Mouse (Mus musculus): ENCODE measurements around the gene Ugt1a9. TPM values are rescaled to one million over a fixed set of nuclear protein-coding genes. Genes with fewer than 3 reads are reported as not detected.

Gene Ugt1a9
- polyA plus RNA-seq, 1 experiment from 2014 or later, result 0.36 TPM

DNA sequence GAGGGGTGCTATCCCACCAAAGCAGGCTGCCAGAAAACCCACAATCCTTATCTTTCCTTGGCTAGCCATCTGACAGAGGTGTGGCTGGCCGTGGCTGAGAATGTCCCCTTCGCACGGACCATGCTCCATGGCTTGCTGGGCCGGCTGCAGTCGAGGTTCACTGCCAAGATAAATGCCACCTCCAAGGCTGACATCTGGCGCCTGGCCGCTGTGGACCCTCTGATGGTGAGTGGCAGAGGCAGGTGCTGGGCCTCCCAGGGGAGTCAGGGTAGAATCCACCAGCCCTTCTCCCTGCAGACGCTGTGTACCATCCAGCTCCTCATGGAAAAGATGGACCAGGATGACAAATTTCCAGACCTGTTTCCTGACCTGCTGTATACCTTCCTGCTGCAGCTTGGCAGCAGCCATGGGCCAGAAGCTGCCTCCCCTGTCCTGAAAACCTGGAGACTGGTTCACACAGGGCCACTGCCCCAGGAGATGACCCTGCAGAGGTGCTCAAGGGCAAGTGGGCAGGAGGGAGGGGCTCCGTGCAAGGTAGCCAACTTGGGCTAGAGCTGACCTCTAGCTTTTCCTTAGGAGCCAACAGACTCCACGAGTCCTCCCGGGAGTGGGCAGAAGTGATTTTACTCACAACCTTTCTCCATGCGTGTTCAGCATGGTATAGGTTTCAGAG lies 184.3 kb downstream of the Ugt1a9 start:
- Histone ChIP-seq H3K36me3 (replicated peaks) (0 out of 2 replicates have a peak, but pooled peaks cover under 1% of the 10 kb centered on the region), H3K27ac (replicated peaks) (no peak overlapping the region), H3K4me3 (replicated peaks) (no peak overlapping the region), H3K4me2 (no peak overlapping the region), H3K9ac (no peak overlapping the region), H3K27me3 (no peaks in the 10 kb centered on the region), H3K4me1 (replicated peaks) (peaks cover 10% of the 10 kb centered on the region), H3K9me3 (replicated peaks) (peaks cover 29% of the 10 kb centered on the region; the same call in 1 of the 2 replicates)
- no peak for ATAC-seq (ENCODE audit: insufficient read depth)
- WGBS (ENCODE audit: insufficient replicate concordance), result 63% methylated on average over 12 of the region's 12 CpGs

DNA sequence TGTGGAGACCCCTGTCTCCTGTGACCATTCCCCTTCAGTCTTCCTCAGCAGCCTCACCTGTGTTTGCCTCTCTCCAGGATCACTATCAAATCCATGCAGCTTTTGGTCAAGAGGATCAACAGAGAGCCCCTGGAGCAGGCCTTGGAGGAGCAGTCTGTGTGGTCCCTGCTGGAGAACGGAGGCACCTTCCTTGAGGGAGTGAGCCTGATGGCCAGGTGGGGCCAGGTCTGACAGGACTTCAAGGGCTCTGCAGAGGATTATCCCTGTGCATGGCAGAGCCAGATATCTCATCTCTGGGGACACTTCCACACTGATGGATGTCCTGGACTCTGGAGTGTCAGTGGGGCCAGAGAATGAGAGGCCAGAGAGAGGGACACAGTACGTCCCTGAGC lies 184.9 kb downstream of the Ugt1a9 start:
- peaks cover 25% of the 10 kb centered on the region; the same call in 1 of the 2 replicates for H3K9me3 ChIP-seq (replicated peaks)
- 0 out of 2 replicates have a peak, but pooled peaks cover 5% of the 10 kb centered on the region for H3K36me3 ChIP-seq (replicated peaks)
- no peak overlapping the region for H3K9ac ChIP-seq
- H3K4me3 ChIP-seq (replicated peaks), result no peak overlapping the region
- 55% methylated on average over 2 of the region's 2 CpGs for WGBS (ENCODE audit: insufficient replicate concordance)
- H3K27ac ChIP-seq (replicated peaks), result no peak overlapping the region
- ATAC-seq (ENCODE audit: insufficient read depth), result no peak
- H3K27me3 ChIP-seq, result no peaks in the 10 kb centered on the region
- peaks cover 15% of the 10 kb centered on the region for H3K4me1 ChIP-seq (replicated peaks)
- H3K4me2 ChIP-seq, result no peak overlapping the region

DNA sequence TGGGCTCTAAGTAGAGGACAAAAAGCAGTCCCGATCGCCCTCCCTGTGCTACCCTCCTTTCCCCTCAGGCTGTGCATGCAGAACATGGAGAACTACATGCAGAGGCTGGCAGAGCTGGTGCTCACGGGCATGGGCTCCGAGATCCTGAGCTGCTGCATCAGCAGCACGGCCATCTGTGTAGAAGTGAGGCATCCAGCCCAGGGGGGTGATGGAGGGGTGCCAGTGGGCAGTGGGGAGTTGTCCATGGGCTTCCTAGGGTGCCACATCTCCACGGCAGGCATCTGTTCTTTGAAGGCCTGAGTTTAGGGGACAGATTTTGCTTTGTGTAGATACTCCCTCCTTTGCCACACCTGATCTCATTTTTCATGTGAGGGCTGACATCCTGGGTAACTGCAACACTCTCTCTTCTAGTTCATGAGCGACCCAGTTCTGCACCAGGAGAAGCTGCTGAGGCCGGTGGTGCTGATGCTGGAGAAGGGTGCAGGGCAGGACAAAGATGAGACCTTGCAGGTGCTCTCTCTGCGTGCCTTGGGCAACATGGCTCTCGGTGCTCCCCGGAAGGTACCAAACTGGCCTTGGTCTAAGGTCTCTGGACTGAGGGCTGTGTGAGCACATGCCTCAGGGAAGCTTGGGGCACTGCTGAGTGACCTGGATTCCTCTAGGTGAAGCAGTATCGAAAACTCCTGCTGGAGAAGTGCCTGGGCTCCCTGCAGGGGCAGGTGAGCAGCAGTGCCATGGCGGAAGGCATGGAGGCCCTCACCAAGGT lies 185.6 kb downstream of the Ugt1a9 start:
- Histone ChIP-seq H3K4me3 (replicated peaks) (no peak overlapping the region), H3K9ac (no peak overlapping the region), H3K27ac (replicated peaks) (no peak overlapping the region), H3K27me3 (no peaks in the 10 kb centered on the region), H3K4me2 (no peak overlapping the region), H3K36me3 (replicated peaks) (peaks cover 12% of the 10 kb centered on the region), H3K4me1 (replicated peaks) (peaks cover 22% of the 10 kb centered on the region), H3K9me3 (replicated peaks) (peaks cover 19% of the 10 kb centered on the region; the same call in 1 of the 2 replicates)
- WGBS (ENCODE audit: insufficient replicate concordance), result 62% methylated on average over 13 of the region's 13 CpGs
- ATAC-seq (ENCODE audit: insufficient read depth), result no peak

DNA sequence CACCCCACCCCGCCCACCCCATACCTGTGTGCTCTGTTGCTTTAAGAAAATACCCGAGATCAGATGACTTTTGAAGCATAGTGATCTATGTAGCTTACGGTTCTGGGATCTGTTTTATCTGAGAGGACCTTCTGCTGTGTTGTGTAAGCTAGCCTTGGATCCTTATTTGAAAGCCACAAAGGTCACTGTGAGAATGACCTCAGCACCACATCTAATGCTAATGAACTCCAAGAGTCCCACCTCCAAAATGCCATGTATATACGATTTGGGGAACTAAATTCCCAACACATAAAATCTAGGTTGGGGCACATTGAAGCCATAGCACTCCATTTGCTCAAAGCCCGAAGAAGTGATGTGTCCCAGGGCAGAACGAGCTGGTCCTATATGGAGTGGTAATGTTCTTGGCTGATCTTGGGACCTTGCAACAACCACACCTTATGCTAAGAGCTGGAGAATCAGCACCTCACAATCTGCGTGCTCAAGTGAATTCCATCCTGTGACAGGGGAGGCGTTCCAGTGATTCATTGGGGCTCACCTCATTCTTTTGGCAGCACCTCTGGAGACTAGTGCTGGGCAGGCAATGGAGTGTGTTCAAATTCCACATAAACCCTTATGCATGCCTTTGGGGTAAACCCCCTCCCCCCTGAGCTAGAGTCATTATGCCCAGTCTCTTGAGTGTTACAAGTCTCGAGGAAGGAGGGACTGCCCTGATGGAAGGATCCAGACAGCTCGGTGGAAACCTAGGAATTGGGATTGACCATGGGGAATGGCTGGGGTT lies 186.5 kb downstream of the Ugt1a9 start:
- ATAC-seq (ENCODE audit: insufficient read depth), result no peak
- no peak overlapping the region for H3K9ac ChIP-seq
- H3K4me2 ChIP-seq, result no peak overlapping the region
- WGBS (ENCODE audit: insufficient replicate concordance), result 55% methylated on average over 10 of the region's 10 CpGs
- peaks cover 18% of the 10 kb centered on the region; the same call in 1 of the 2 replicates for H3K9me3 ChIP-seq (replicated peaks)
- peaks cover 31% of the 10 kb centered on the region for H3K4me1 ChIP-seq (replicated peaks)
- no peak overlapping the region for H3K4me3 ChIP-seq (replicated peaks)
- no peaks in the 10 kb centered on the region for H3K27me3 ChIP-seq
- no peak overlapping the region for H3K27ac ChIP-seq (replicated peaks)
- H3K36me3 ChIP-seq (replicated peaks), result peaks cover 21% of the 10 kb centered on the region

DNA sequence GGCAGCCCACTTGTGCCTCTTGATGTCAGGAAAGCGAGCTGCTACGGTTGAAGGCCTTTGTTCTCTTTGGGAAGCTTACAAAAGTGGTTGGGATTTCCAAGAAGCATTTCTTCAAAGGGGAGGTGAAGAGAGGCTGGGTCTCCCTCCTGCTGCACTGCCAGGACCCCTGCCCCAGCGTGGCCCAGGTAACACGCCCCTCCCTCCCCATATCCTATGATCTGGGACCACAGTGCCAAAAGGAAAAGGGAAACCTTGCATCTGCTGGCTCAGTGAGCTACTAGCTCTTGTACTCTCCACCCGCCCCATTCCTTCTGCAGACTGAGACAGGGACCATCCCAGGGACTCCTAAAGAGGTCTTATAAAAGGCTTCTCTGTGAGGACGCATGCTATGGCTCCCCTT lies 187.1 kb downstream of the Ugt1a9 start:
- H3K27ac ChIP-seq (replicated peaks), result no peak overlapping the region
- ATAC-seq (ENCODE audit: insufficient read depth), result no peak
- no peak overlapping the region for H3K4me2 ChIP-seq
- peaks cover 12% of the 10 kb centered on the region; the same call in 1 of the 2 replicates for H3K9me3 ChIP-seq (replicated peaks)
- peaks cover 27% of the 10 kb centered on the region for H3K36me3 ChIP-seq (replicated peaks)
- H3K27me3 ChIP-seq, result no peaks in the 10 kb centered on the region
- WGBS (ENCODE audit: insufficient replicate concordance), result 63% methylated on average over 6 of the region's 6 CpGs
- no peak overlapping the region for H3K9ac ChIP-seq
- peaks cover 38% of the 10 kb centered on the region for H3K4me1 ChIP-seq (replicated peaks)
- H3K4me3 ChIP-seq (replicated peaks), result no peak overlapping the region

DNA sequence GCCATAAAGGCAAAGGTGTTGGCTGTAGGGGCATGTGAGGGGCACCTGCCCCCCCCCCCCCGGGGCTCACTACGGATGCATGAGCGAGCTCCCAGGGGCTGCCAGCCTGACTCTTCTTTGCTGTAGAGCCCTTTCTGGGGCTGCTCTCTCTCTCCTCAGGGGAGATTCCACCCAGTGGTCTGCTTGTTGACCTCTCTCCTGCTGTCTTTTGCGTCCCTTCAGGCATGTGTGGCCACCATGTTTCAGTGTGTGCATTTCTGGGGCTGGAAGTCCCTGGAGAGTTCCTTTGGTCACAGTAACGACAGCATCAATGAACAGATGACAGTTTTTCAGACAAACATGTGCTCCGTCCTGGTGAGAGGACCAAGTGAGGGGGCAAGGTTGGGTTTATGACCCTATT lies 187.8 kb downstream of the Ugt1a9 start:
- H3K4me2 ChIP-seq, result no peak overlapping the region
- H3K9ac ChIP-seq, result no peak overlapping the region
- 59% methylated on average over 6 of the region's 6 CpGs for WGBS (ENCODE audit: insufficient replicate concordance)
- H3K9me3 ChIP-seq (replicated peaks), result 0 out of 2 replicates have a peak, but pooled peaks cover 11% of the 10 kb centered on the region
- peaks cover 43% of the 10 kb centered on the region for H3K4me1 ChIP-seq (replicated peaks)
- no peak overlapping the region for H3K4me3 ChIP-seq (replicated peaks)
- no peak for ATAC-seq (ENCODE audit: insufficient read depth)
- no peaks in the 10 kb centered on the region for H3K27me3 ChIP-seq
- H3K36me3 ChIP-seq (replicated peaks), result peaks cover 33% of the 10 kb centered on the region
- H3K27ac ChIP-seq (replicated peaks), result no peak overlapping the region

DNA sequence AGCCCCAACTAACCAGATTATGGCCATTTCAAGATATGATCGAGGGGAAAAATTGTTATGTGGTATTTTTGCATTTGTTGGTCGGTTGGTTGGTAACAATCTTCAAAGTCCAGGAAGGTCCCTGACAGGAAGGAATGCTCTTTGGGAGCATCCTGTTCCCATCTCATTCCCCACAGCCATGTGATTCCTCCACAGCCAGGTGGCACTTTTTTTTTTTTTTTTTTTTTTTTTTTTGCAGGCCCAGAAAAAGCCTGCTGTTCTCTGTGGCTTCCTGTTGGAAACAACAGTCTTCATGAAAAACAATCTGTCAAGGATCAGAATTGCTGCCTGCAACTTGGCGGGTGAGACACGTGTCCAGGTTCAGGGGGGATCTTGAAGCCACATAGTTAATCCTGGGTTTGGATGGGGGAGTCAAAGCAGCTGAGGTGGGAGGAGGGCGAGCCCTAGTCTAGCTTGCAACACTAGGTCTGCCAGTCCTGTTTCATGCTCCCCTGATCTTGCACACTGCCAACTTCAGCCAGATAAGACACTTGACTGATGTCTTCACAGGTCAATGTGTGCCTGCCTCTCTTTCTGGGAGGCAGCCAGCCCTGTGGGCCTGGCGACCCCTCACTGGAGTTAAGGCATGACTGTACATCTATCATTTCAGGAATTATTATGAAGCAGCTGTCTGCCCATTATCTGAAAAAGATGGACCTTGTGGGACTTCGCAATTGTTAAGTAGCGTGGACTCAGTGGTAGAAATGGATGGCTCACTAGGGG lies 188.5 kb downstream of the Ugt1a9 start:
- no peak overlapping the region for H3K4me2 ChIP-seq
- no peak overlapping the region for H3K9ac ChIP-seq
- peaks cover 40% of the 10 kb centered on the region for H3K36me3 ChIP-seq (replicated peaks)
- H3K27ac ChIP-seq (replicated peaks), result 0 out of 2 replicates have a peak overlapping the region, but pooled peaks have one; percentile 12
- no peak overlapping the region for H3K4me3 ChIP-seq (replicated peaks)
- 52% methylated on average over 8 of the region's 8 CpGs for WGBS (ENCODE audit: insufficient replicate concordance)
- no peaks in the 10 kb centered on the region for H3K27me3 ChIP-seq
- 0 out of 2 replicates have a peak, but pooled peaks cover 11% of the 10 kb centered on the region for H3K9me3 ChIP-seq (replicated peaks)
- H3K4me1 ChIP-seq (replicated peaks), result peaks cover 44% of the 10 kb centered on the region
- 0 out of 2 replicates have a peak, but pooled peaks have one; percentile 2 for ATAC-seq (ENCODE audit: insufficient read depth)

DNA sequence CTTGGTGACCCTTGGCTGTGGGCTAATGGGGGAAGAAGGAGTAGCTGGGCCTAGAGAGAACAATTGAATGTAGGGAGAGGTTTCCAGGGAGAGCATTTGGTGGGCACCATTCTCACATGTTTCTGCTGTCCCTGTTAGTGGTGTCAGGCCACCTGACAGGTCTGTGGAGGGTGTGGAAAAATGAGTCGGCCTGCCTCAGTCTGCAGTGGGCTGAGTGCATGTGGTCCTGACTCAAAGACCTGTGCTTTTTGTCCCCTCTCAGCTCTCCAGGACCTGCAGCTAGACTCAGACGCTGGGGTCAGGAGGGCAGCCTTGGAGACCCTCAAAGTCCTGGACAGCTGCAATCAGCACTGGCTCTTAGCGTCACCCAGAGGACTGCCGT lies 189.0 kb downstream of the Ugt1a9 start:
- Histone ChIP-seq H3K4me1 (replicated peaks) (peaks cover 44% of the 10 kb centered on the region), H3K36me3 (replicated peaks) (peaks cover 46% of the 10 kb centered on the region), H3K27me3 (no peaks in the 10 kb centered on the region), H3K27ac (replicated peaks) (peak overlapping the region; percentile 12; the same call in 1 of the 2 replicates), H3K4me2 (no peak overlapping the region), H3K9ac (no peak overlapping the region), H3K4me3 (replicated peaks) (no peak overlapping the region), H3K9me3 (replicated peaks) (0 out of 2 replicates have a peak, but pooled peaks cover 7% of the 10 kb centered on the region)
- 65% methylated on average over 4 of the region's 4 CpGs for WGBS (ENCODE audit: insufficient replicate concordance)
- ATAC-seq (ENCODE audit: insufficient read depth), result peak; percentile 4; the same call in 1 of the 2 replicates

DNA sequence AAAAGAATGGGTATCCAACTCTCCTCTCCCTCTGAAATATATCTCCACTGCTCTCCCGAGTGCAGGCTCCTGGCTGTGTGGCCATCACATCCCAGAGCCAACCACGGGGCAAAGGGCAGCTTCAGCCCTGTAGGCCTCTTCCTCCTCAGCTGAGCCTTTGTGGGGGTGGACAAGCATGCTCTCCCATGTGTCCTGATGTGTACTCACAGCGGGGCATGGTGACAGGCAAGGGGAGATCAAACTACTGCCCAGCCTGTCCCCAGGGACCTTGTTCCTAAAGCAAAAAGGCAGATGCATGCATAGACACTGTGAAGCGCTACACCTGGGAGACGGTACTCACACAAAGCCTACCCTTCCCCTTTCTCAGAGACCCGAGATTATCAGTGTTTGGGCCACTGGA lies 189.5 kb downstream of the Ugt1a9 start:
- WGBS (ENCODE audit: insufficient replicate concordance), result 57% methylated on average over 6 of the region's 6 CpGs
- peaks cover 51% of the 10 kb centered on the region for H3K36me3 ChIP-seq (replicated peaks)
- H3K9ac ChIP-seq, result no peak overlapping the region
- H3K27me3 ChIP-seq, result no peaks in the 10 kb centered on the region
- peaks cover 44% of the 10 kb centered on the region for H3K4me1 ChIP-seq (replicated peaks)
- H3K27ac ChIP-seq (replicated peaks), result peak overlapping the region; percentile 12; the same call in 1 of the 2 replicates
- H3K4me3 ChIP-seq (replicated peaks), result no peak overlapping the region
- peak; percentile 62 for ATAC-seq (ENCODE audit: insufficient read depth)
- H3K4me2 ChIP-seq, result no peak overlapping the region
- 0 out of 2 replicates have a peak, but pooled peaks cover 3% of the 10 kb centered on the region for H3K9me3 ChIP-seq (replicated peaks)

DNA sequence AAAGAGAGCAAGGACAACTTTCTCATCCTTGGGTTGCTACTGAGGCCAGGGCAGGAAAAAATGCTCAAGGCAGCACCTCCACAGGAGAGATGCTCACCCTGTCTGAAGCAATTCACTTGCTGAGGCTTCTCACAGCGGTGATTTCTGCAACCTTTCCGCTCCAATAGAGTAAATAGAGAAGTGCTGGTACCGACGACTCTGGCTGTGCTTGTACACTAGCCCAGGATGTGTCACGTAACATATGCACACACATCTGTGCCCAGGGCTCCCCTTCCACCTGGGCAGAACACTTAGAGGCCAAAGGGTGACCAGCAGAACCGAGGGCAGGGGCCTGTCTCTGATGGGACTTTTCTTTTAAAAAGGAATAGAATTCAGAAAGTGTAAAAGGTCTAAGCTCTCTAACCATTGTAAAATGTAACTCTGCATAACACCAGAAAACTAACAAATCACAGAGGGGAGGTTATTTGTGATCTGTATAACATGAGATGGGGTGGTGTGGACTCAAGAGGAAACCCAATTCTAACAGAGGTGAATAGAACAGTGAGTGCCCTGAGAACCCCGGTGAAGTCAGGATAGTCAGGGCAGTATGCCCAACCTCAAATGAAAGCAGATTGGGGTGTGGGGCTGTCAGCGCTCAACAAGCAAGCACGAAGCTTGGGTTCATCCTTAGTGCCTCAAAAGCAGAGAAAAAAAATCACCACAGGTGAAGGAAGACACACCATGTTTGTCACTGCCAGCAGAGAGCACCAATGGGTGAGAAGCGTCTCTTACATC lies 190.2 kb downstream of the Ugt1a9 start:
- Histone ChIP-seq H3K4me3 (replicated peaks) (no peak overlapping the region), H3K9ac (no peak overlapping the region), H3K9me3 (replicated peaks) (no peaks in the 10 kb centered on the region), H3K27me3 (no peaks in the 10 kb centered on the region), H3K27ac (replicated peaks) (peak overlapping the region; percentile 12), H3K4me2 (no peak overlapping the region), H3K36me3 (replicated peaks) (peaks cover 58% of the 10 kb centered on the region), H3K4me1 (replicated peaks) (peaks cover 44% of the 10 kb centered on the region)
- peak; percentile 8; the same call in 1 of the 2 replicates for ATAC-seq (ENCODE audit: insufficient read depth)
- WGBS (ENCODE audit: insufficient replicate concordance), result 69% methylated on average over 10 of the region's 10 CpGs
